ENCODE assay signal across 13 mouse cellular contexts in genomic region chr5:103008894-103009293, GRCm38 (mm10).
DNase-seq lines count a peak whose midpoint lies in the region; ATAC-seq and TF ChIP-seq lines count a peak whose summit lies in the region.
"Had no signal": no experiment of that assay in that cellular context is flagged by ENCODE, and none has a peak within 500 bp of the region (broad histone marks: within the 10 kb centered on the region; RNA-seq: fewer than 3 reads in every experiment).

No protein-coding gene starts in this region.

- DNase-seq in hindbrain, postnatal 0 days (ENCODE audit: low spot score) = peak; percentile 64
- DNase-seq in hindbrain, embryonic 10.5 days (ENCODE audit: low spot score) = no peak
- DNase-seq in cerebellum, adult 11-12 months = peak; percentile 80
- peak; percentile 94 for DNase-seq in cerebellum, postnatal 14 days
- peak; percentile 62 to 84 for DNase-seq in left cerebral cortex, postnatal 25 days (ENCODE audit: low spot score in 2 of 2)
- DNase-seq in gastrocnemius, postnatal 10 days = no peak
- DNase-seq: kidney, adult 8-10 months; lung, postnatal 4 days; thymus, postnatal 36 days had no signal

- no peak overlapping the region for H3K4me2 ChIP-seq in hindbrain, postnatal 0 days (ENCODE audit: low read depth, low read length)
- no peak overlapping the region for H3K4me2 ChIP-seq in intestine, embryonic 16.5 days (ENCODE audit: low read depth, low read length)
- H3K4me2 ChIP-seq: embryonic facial prominence, embryonic 12.5 days; heart, embryonic 15.5 days had no signal

- no peak for TF ChIP-seq CTCF in hindbrain, postnatal 0 days (IDR thresholded peaks at IDR 0.05; ENCODE audit: low read depth)

- H3K4me3 ChIP-seq in hindbrain, postnatal 0 days (ENCODE audit: low read length) = no peak overlapping the region
- no peak overlapping the region for H3K4me3 ChIP-seq in hindbrain, embryonic 10.5 days
- H3K4me3 ChIP-seq in intestine, embryonic 16.5 days (ENCODE audit: low read length) = no peak overlapping the region
- H3K4me3 ChIP-seq: embryonic facial prominence, embryonic 12.5 days; heart, embryonic 15.5 days had no signal

- no peaks in the 10 kb centered on the region; the same call in 1 of the 2 replicates for H3K4me1 ChIP-seq in hindbrain, postnatal 0 days (ENCODE audit: insufficient read depth, low read length)
- no peaks in the 10 kb centered on the region for H3K4me1 ChIP-seq in hindbrain, embryonic 10.5 days (replicated peaks)
- no peaks in the 10 kb centered on the region for H3K4me1 ChIP-seq in intestine, embryonic 16.5 days (ENCODE audit: control insufficient read depth, insufficient read depth, low read length)
- H3K4me1 ChIP-seq: embryonic facial prominence, embryonic 12.5 days; heart, embryonic 15.5 days had no signal

- no peak for ATAC-seq in hindbrain, postnatal 0 days
- no peak for ATAC-seq in intestine, embryonic 16.5 days

- no peaks in the 10 kb centered on the region for H3K27me3 ChIP-seq in hindbrain, postnatal 0 days (ENCODE audit: insufficient read depth, low read length)
- H3K27me3 ChIP-seq in hindbrain, embryonic 10.5 days (ENCODE audit: insufficient read depth, poor library complexity, severe bottlenecking) = no peaks in the 10 kb centered on the region
- no peaks in the 10 kb centered on the region for H3K27me3 ChIP-seq in intestine, embryonic 16.5 days (replicated peaks; ENCODE audit: control insufficient read depth, insufficient read depth, low read length)
- H3K27me3 ChIP-seq: CH12.LX; embryonic facial prominence, embryonic 12.5 days; heart, embryonic 15.5 days had no signal

- H3K36me3 ChIP-seq in hindbrain, postnatal 0 days (ENCODE audit: insufficient read depth, low read length) = no peaks in the 10 kb centered on the region
- H3K36me3 ChIP-seq in hindbrain, embryonic 10.5 days = 0 out of 2 replicates have a peak, but pooled peaks cover 3% of the 10 kb centered on the region
- no peaks in the 10 kb centered on the region for H3K36me3 ChIP-seq in intestine, embryonic 16.5 days (ENCODE audit: control insufficient read depth, insufficient read depth, low read length)
- H3K36me3 ChIP-seq: embryonic facial prominence, embryonic 12.5 days; heart, embryonic 15.5 days had no signal

- H3K9ac ChIP-seq in hindbrain, postnatal 0 days (replicated peaks; ENCODE audit: low read length) = no peak overlapping the region
- no peak overlapping the region for H3K9ac ChIP-seq in intestine, embryonic 16.5 days (ENCODE audit: low read depth, low read length)
- H3K9ac ChIP-seq: embryonic facial prominence, embryonic 12.5 days; heart, embryonic 15.5 days had no signal

- no peak overlapping the region for H3K27ac ChIP-seq in hindbrain, postnatal 0 days
- no peak overlapping the region for H3K27ac ChIP-seq in hindbrain, embryonic 10.5 days
- H3K27ac ChIP-seq in intestine, embryonic 16.5 days (ENCODE audit: low read length) = no peak overlapping the region
- H3K27ac ChIP-seq: embryonic facial prominence, embryonic 12.5 days; heart, embryonic 15.5 days had no signal

- WGBS in hindbrain, postnatal 0 days = 53% methylated on average over 4 of the region's 4 CpGs
- WGBS in hindbrain, embryonic 10.5 days = 90% methylated on average over 4 of the region's 4 CpGs
- WGBS in intestine, embryonic 16.5 days = 73% methylated on average over 4 of the region's 4 CpGs

- intact Hi-C loops in left cerebral cortex, postnatal 25 days (cut with DNase I) = no loop called here

- H3K9me3 ChIP-seq in hindbrain, postnatal 0 days (ENCODE audit: low read length) = no peaks in the 10 kb centered on the region
- no peaks in the 10 kb centered on the region for H3K9me3 ChIP-seq in hindbrain, embryonic 10.5 days
- no peaks in the 10 kb centered on the region for H3K9me3 ChIP-seq in intestine, embryonic 16.5 days (ENCODE audit: control insufficient read depth, low read length)
- H3K9me3 ChIP-seq: embryonic facial prominence, embryonic 12.5 days; heart, embryonic 15.5 days had no signal

Comparison
In these comparisons a context has a peak if more than half of its experiments do, and no peak if none do; other contexts are left out.
1. DNase-seq: peak in hindbrain, postnatal 0 days (single experiment), cerebellum, adult 11-12 months (single experiment), cerebellum, postnatal 14 days (2 of 2) and left cerebral cortex, postnatal 25 days (2 of 2); none in hindbrain, embryonic 10.5 days (single experiment) and gastrocnemius, postnatal 10 days (single experiment).